Mouse (Mus musculus) forebrain, embryonic 14.5 days (tissue): ENCODE results near the gene Gnb4. TPM values are rescaled to one million over a fixed set of nuclear protein-coding genes. Genes with fewer than 3 reads are reported as not detected.

ENCODE experiments used
- ATAC-seq: fragments of 200-750 bp; cut with Nextera tagmentation; 2 replicates; pipeline ENCODE4 v1.8.0; 2017; ENCODE audit warnings: mild to moderate bottlenecking, moderate library complexity
- DNase-seq: peaks from one replicate; pipeline ENCODE4 v3.0.0-alpha.2; 2015; ENCODE audit warnings: low spot score
- H3K27ac ChIP-seq: fragments of 300-500 bp; sonication (generic); 2 replicates; pipeline ENCODE4 v1.5.1; 2014; ENCODE audit warnings: low read depth, mild to moderate bottlenecking, control low read depth, low read length, moderate library complexity
- H3K27me3 ChIP-seq: fragments of 300-500 bp; sonication (generic); replicated peaks from 2 replicates; pipeline ENCODE4 v1.6.1; 2014; ENCODE audit warnings: low read length, control low read depth, mixed read lengths; ENCODE audit not compliant: control insufficient read depth, insufficient read depth
- H3K36me3 ChIP-seq: fragments of 300-500 bp; sonication (generic); 2 replicates; pipeline ENCODE4 v1.6.1; 2014; ENCODE audit warnings: low read length, control low read depth; ENCODE audit not compliant: control insufficient read depth, insufficient read depth
- H3K4me1 ChIP-seq: fragments of 300-500 bp; sonication (generic); 2 replicates; pipeline ENCODE4 v1.6.1; 2014; ENCODE audit warnings: antibody characterized with exemption, low read length, control low read depth; ENCODE audit not compliant: control insufficient read depth, insufficient read depth
- H3K4me2 ChIP-seq: fragments of 300-500 bp; sonication (generic); 2 replicates; pipeline ENCODE4 v1.6.1; 2014; ENCODE audit warnings: mild to moderate bottlenecking, control low read depth, low read length
- H3K4me3 ChIP-seq: fragments of 300-500 bp; sonication (generic); 2 replicates; pipeline ENCODE4 v1.5.1; 2014; ENCODE audit warnings: low read depth, low read length, control low read depth
- H3K9ac ChIP-seq: fragments of 300-500 bp; sonication (generic); 2 replicates; pipeline ENCODE4 v1.6.1; 2014; ENCODE audit warnings: mild to moderate bottlenecking, low read length, control low read depth, moderate library complexity
- H3K9me3 ChIP-seq: fragments of 300-500 bp; sonication (generic); replicated peaks from 2 replicates; pipeline ENCODE4 v1.6.1; 2016; ENCODE audit warnings: low read length, control low read depth, mixed read lengths; ENCODE audit not compliant: control insufficient read depth
- WGBS: fragments of 180-500 bp; shearing (Covaris S2); extraction: QIAGEN DNeasy Blood & Tissue Kit; methylation state at CpG from one replicate; pipeline ENCODE4 v1.1.7; 2014; 5-methylcytosine and 5-hydroxymethylcytosine counted together
- polyA plus RNA-seq: library from polyadenylated mRNA; unstranded; fragments of >200 nt; fragmentation: Nextera tagmentation; extraction: Ambion mirVana; gene quantifications from 2 replicates; pipeline ENCODE4 v1.2.1, GENCODE M21; 2014

Gnb4 gene
- polyA plus RNA-seq, 1 experiment from 2014 or later, result 73.0 TPM

DNA sequence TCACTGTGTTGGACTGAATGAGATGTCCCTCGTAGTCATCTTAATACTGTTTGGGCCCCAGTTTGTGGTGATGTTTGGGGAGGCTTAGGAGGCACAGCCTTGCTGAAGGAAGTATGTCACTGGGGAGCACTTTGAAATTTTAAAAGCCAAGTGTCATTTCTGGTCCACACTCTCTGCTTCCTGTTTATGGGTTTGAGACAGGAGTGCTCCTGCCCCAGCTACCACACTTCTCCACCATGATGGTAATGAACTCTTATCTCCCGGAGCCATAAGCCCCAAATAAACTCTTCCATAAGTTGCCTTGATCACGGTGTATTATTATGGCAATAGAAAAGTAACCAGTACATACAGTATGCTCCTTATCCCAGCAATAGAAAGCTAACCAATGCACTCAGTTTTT lies 5.7 kb upstream of the Gnb4 start:
- 96% methylated on average over 3 of the region's 3 CpGs for WGBS
- no peak overlapping the region for H3K4me3 ChIP-seq
- no peak for ATAC-seq
- no peak overlapping the region for H3K9ac ChIP-seq
- no peak overlapping the region for H3K27ac ChIP-seq
- H3K36me3 ChIP-seq, result no peaks in the 10 kb centered on the region
- no peak for DNase-seq
- no peaks in the 10 kb centered on the region for H3K27me3 ChIP-seq
- H3K4me1 ChIP-seq, result no peaks in the 10 kb centered on the region
- no peaks in the 10 kb centered on the region for H3K9me3 ChIP-seq
- H3K4me2 ChIP-seq, result no peak overlapping the region

- H3K4me2 ChIP-seq, result no peak overlapping the region
- no peak overlapping the region for H3K9ac ChIP-seq
- H3K27me3 ChIP-seq, result no peaks in the 10 kb centered on the region
- DNase-seq (no peak), ATAC-seq (no peak)
- H3K4me1 ChIP-seq, result no peaks in the 10 kb centered on the region
- H3K9me3 ChIP-seq, result no peaks in the 10 kb centered on the region
- WGBS, result 100% methylated on average over 1 of the region's 1 CpGs
- H3K36me3 ChIP-seq, result no peaks in the 10 kb centered on the region
- no peak overlapping the region for H3K4me3 ChIP-seq
- no peak overlapping the region for H3K27ac ChIP-seq
Observed at GRCm38 (mm10) chr3:32621658-32622057, 5.3 kb upstream of the Gnb4 start.

- Histone ChIP-seq H3K9ac (peak overlapping the region; percentile 71), H3K27ac (0 out of 2 replicates have a peak overlapping the region, but pooled peaks have one; percentile 39), H3K4me2 (peak overlapping the region; percentile 52), H3K4me1 (no peaks in the 10 kb centered on the region), H3K4me3 (peak overlapping the region; percentile 61), H3K27me3 (no peaks in the 10 kb centered on the region), H3K9me3 (no peaks in the 10 kb centered on the region), H3K36me3 (no peaks in the 10 kb centered on the region)
- ATAC-seq (no peak), DNase-seq (peak; percentile 65)
- 22% methylated on average over 16 of the region's 16 CpGs for WGBS
Observed at GRCm38 (mm10) chr3:32617053-32617642, 763 bp upstream of the Gnb4 start.

- peak overlapping the region; percentile 61 for H3K4me3 ChIP-seq
- no peaks in the 10 kb centered on the region for H3K36me3 ChIP-seq
- no peaks in the 10 kb centered on the region for H3K27me3 ChIP-seq
- H3K4me1 ChIP-seq, result no peaks in the 10 kb centered on the region
- WGBS, result 10% methylated on average over 13 of the region's 14 CpGs
- DNase-seq (no peak), ATAC-seq (no peak)
- H3K9me3 ChIP-seq, result no peaks in the 10 kb centered on the region
- peak overlapping the region; percentile 71 for H3K9ac ChIP-seq
- H3K27ac ChIP-seq, result peak overlapping the region; percentile 39; the same call in 1 of the 2 replicates
- H3K4me2 ChIP-seq, result peak overlapping the region; percentile 52
Observed at GRCm38 (mm10) chr3:32616006-32616330, 417 bp downstream of the Gnb4 start.

- no peaks in the 10 kb centered on the region for H3K36me3 ChIP-seq
- no peak overlapping the region for H3K27ac ChIP-seq
- H3K9me3 ChIP-seq, result no peaks in the 10 kb centered on the region
- H3K4me3 ChIP-seq, result peak overlapping the region; percentile 61
- no peak for DNase-seq
- H3K4me2 ChIP-seq, result peak overlapping the region; percentile 52
- ATAC-seq, result no peak
- H3K27me3 ChIP-seq, result no peaks in the 10 kb centered on the region
- 85% methylated on average over 5 of the region's 5 CpGs for WGBS
- no peak overlapping the region for H3K9ac ChIP-seq
- no peaks in the 10 kb centered on the region for H3K4me1 ChIP-seq
Observed at GRCm38 (mm10) chr3:32615376-32615775, 1.0 kb downstream of the Gnb4 start.

DNA sequence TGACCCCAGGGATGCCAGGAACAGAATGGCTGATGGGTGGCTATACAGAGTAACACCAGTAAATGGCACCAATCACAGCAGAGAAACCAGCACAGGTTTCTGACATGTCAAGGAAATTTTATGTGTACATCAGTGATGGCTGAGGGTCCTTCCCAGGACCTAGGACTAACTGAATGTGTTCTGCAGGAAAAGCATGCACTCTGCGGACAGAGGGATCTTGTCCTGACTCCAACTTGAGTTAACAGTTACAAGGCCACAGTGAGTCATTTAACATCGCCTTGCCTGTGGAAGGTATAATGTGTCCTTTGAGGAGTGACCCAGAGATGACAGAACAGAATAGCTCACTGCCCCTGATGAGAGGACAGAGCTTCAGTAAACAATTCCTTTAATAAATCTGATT lies 1.6 kb downstream of the Gnb4 start:
- no peaks in the 10 kb centered on the region for H3K36me3 ChIP-seq
- 84% methylated on average over 2 of the region's 2 CpGs for WGBS
- DNase-seq, result no peak
- H3K27ac ChIP-seq, result no peak overlapping the region
- no peaks in the 10 kb centered on the region for H3K27me3 ChIP-seq
- H3K4me1 ChIP-seq, result no peaks in the 10 kb centered on the region
- ATAC-seq, result no peak
- no peaks in the 10 kb centered on the region for H3K9me3 ChIP-seq
- no peak overlapping the region for H3K4me2 ChIP-seq
- H3K4me3 ChIP-seq, result no peak overlapping the region
- H3K9ac ChIP-seq, result no peak overlapping the region

DNA sequence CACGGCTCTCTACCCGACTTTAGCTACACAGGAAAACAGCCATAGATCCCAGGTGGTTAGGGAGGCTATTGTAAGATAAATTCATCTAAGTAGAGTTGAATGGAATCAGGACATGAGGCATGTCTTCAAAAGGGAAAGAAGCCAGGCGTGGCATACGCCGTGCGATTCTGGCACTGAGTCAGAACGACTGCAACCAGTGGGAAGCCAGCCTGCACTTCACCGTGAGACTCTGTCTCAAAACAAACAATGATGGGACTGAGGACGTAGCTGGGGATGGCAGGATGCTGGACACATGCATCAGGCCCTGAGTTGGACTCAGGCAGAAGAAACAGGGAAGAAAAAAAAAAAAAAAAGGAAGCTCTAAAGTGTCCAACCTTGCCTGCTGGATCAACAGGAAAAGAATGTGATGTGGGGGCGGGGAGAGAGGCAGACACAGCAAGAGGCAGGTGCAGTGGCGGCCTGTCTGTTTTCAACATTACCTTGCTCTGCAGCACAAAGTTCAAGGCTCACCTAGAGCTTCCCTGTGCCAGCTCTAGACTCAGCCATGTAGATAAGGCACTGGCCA lies 4.7 kb downstream of the Gnb4 start:
- ATAC-seq (no peak), DNase-seq (peak; percentile 21)
- Histone ChIP-seq H3K9me3 (no peaks in the 10 kb centered on the region), H3K4me2 (no peak overlapping the region), H3K27ac (no peak overlapping the region), H3K27me3 (no peaks in the 10 kb centered on the region), H3K9ac (no peak overlapping the region), H3K4me3 (no peak overlapping the region), H3K4me1 (no peaks in the 10 kb centered on the region), H3K36me3 (no peaks in the 10 kb centered on the region)
- 74% methylated on average over 11 of the region's 11 CpGs for WGBS

DNA sequence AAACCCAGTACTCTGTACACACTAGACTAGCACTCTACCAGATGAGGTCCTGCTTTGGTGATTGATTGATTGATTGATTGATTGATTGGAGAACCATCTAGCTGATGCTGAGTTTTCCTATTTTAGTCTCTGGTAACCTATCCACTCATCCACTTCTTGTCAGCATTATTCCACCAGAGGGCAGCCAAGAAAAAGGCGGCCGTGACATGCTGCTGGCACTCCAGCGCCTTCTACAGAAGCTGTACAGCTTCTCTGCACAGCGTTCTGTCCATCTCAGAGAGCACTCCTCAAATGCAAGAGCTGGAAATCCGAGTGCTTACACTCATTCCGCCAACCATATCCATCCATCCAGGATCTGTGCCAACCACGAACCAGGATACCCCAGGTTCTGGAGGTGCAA lies 5.8 kb downstream of the Gnb4 start:
- Histone ChIP-seq H3K27me3 (no peaks in the 10 kb centered on the region), H3K4me2 (no peak overlapping the region), H3K4me3 (no peak overlapping the region), H3K27ac (no peak overlapping the region), H3K36me3 (no peaks in the 10 kb centered on the region), H3K9me3 (no peaks in the 10 kb centered on the region), H3K4me1 (no peaks in the 10 kb centered on the region), H3K9ac (no peak overlapping the region)
- WGBS, result 33% methylated on average over 7 of the region's 7 CpGs
- DNase-seq, result peak; percentile 67
- peak; percentile 59 for ATAC-seq

- Histone ChIP-seq H3K36me3 (no peaks in the 10 kb centered on the region), H3K4me1 (no peaks in the 10 kb centered on the region), H3K9me3 (no peaks in the 10 kb centered on the region), H3K27me3 (no peaks in the 10 kb centered on the region), H3K27ac (no peak overlapping the region), H3K9ac (no peak overlapping the region), H3K4me2 (no peak overlapping the region), H3K4me3 (no peak overlapping the region)
- no peak for ATAC-seq
- WGBS, result 100% methylated on average over 4 of the region's 4 CpGs
- no peak for DNase-seq
Observed at GRCm38 (mm10) chr3:32609233-32609632, 7.2 kb downstream of the Gnb4 start.
